Mouse (Mus musculus) kidney, adult 18-20 months (tissue): ENCODE data around the gene Hibch.
"Not testable (repeated sequence)": the region's sequence is repeated elsewhere in the genome, so short reads cannot be mapped to it uniquely, and the experiment has no call there.

Experiments
- DNase-seq: peaks from one replicate; pipeline ENCODE4 v3.0.0; 2021

Hibch gene

DNA sequence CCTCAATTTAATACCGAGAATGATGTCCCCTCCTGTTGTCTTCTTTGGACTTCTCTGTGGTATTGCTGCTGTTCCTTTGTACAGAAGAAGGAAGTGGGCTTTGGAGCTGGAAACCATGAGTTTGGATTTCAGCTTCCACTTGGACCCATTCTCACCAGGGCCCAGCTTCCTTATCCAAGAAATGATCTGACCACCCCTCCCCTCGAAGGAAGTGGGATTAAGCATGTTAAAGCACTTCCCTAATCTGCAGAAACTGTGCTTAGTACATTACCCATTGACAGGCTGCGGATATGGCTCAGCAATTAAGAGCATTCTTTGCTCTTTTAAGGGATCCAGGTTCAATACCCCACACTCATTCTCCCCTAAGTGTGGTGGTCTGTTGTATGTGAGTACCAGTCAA, 65.1 kb downstream of the Hibch start:
- DNase-seq: no peak

DNA sequence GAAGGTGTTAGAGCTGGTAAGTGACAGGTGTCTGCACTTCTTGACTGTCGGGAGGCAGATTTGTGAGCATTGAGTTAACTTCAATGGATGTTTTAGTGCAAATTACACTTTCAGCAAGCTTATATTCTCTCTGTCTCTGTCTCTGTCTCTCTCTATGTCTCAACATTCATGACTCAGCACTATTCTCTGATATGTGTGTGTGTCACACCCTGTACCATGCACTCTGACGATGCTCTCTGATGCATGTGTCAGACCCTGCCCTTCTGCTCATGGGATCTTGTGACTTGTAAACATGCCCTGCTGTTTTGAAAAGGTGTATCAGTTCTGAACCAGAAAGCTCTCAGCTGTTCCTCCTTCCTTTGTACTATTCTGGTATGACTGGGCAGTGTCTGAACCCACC, 71.9 kb downstream of the Hibch start:
- no peak for DNase-seq

DNA sequence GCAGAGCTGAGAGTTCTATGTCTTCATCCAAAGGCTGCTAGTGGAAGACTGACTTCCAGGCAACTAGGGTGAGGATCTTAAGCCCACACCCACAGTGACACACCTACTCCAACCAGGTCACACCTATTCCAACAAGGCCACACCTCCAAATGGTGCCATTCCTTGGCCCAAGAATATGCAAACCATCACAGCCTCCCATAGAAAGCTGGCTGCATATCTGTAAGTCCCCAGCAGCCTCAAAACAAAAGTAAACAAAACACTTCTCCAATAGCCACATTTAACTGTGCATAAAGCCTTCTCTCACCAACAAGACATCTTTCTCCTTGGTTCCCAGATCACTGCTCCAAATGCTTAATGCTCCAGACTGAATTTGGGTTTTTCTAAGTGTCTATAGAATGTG, 74.2 kb downstream of the Hibch start:
- DNase-seq: not testable (repeated sequence)

DNA sequence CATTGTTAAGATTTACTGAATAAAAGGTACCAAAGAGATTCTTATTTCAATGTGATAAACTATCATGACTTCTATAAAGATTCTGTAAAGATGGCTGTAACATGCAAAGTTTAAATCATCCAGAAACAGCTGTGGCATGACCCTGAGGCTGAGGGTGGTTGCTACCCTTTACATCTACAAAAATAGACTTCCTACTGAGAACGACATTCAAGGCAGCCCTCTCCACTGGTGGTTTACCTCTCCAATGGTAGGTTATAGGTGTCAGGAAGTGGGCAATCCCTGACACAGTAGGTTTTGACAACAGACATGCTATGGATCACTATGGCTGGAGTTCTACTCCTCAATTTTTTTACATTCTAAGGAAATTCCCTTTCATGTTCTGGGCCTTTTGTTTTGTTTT, 79.8 kb downstream of the Hibch start:
- DNase-seq: not testable (repeated sequence)

DNA sequence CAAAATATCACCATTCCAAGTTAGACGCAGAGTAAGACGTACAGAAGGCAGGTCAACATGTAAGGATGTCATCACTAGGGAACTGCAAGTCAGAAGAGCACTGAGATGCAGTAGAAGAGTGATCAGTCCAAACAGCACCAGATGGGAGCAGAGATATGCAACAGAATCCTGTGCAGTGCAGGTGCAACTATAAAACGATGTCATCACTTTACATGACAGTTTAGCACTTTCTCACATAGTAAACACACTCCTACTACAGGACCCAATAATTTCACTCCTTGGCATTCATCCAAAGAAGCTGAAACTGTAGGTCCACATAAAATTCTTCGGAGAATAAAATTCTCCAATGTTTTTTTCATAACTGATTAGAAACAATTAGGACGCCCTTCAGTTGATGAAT, 89.8 kb downstream of the Hibch start:
- DNase-seq: no peak

DNA sequence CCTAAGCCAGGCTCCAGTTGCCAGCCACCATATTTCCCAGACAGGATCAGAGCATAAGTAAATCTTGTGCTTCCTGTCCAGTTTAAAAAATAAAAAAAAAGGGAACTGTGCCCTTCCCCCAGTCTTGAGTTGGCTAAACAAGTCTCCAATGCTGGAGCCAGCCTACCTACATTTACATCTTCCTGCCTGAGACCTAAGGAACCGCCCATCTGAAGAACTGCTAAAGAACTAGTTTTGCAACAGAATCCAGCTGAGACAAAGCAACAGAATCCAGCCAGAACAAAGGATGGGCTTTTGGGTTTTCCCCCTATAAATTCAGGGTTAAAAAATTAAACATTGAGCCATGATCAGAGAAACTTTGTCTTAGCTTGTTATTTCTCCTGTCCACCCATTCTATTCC, 94.3 kb downstream of the Hibch start:
- DNase-seq: no peak

DNA sequence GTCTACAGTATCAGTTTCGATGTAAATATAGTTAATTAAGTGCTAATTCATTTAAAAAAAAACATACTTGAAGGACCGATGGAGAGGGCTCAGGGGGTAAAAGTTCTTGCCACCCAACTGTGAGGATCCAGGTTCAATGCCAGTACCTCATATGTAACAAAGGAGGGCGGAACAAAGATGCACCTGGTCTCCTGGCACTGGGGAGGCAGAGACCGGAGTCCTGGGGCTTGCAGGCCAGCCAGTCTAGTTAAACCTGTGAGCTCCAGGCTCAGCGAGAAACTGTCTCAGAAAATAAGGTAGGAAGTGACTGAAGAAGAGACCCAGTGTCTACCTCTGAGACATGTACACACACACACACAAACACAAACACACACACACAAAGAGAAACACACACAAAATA, 103.2 kb downstream of the Hibch start:
- DNase-seq: no peak

DNA sequence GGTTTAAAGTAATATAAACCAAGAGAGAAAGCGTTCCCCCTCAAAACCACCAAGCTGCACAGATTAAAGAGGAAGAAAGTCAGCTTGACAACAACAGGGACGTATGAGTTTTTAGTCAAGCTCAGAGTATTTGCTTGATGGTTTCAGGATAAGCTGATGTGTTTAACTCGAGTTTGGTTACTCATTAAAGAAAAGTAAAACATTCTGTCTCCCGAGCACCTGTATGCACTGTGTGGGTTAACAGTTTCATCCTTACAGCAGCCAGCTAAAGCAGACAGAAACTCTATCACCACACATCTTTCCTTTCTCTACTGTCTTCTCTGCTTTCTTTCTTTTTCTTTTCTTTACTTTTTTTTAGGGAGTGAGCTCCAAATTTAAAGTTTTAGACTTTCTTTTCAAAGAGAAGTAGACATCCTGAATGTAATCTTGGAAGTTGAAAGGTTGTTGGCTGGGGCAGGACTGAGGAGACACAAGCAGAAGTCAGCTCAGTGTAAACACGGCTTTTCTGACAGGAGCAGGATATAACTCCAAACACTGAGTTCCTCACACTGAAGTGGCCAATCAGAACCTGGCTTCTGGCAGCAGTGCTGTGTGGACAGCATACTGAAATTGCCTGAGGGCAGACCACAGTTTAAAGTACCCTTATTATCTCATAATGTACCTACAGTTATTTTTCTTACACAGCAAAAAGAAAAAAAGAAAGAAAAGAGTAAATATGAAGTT, 106.6 kb downstream of the Hibch start:
- DNase-seq: no peak

DNA sequence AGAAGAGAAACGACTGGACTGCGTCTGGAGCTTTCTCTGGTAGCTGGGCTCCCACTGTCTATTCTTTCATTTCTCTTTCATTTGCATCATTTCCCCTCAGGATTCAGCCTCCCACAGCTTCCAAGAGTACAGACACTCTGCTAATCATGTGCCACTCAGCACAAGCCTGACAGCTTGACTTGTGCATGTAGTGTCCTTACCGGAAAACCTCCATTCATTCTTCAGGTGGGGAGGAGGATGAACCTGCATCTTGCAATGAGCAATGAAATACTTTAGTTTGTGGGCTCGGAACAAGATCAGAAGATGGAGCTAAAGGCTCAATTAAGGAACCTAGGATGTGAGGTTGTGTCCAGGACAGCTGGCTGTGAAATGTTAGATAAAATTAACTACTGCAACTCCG, 107.4 kb downstream of the Hibch start:
- no peak for DNase-seq

DNA sequence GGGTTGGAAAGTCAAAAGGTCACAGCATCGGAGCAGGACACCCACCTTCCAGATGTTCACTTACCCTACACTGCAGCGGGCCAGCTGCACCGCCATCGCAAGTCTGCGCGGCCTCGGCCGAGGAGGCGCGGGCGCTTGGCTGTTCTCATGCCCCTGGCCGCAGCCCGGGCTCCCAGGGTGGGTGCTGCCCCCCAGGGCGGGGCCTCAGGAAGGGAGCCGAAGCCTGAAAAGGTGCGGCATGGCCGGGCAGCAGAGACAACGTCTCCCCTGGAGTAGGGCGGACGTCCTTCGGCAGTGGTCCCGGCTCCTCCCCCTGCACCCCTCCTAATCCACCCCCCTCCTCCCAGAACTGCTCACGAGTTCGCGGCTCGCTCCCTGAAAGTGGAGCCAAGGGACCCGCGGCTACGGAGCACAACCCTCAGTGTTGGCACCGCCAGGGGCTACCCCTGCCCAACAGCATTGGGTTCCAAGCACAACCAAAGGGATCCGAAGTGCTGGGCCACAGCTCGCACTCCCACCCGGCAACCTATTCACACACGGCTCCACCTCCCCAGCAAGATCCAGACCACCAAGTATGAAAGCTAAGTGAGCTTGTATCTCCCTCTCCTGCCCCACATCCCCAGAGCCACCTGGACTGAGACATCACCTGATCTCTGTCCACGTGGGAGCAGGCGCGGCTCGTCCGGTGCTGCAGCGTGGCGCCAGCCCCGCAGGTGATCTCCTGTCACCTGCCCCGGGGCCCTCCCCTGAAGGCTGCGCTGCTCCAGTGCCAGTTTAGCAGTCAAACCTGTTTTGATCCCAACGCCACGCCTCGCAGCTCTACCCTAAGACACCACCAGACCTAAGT, 108.0 kb downstream of the Hibch start:
- DNase-seq: peak; percentile 34

DNA sequence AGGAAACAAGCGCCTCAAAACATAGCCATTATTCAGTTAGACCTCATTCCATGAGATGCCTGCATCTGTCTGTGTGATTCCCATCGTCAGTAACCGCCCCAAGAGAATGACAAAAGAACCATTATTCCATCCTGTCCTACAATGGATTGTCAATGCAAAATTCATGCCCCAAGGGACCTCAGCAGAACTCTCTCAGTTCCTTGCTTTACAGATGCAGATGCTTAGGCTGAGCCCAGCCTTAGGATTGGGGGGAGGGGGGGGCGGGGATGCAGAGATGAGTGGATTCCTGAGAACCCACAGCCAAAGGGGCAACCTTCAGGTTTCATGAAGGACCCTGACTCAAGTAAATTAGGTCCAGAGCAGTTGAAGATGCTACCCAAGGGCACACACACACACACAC, 108.8 kb downstream of the Hibch start:
- DNase-seq: no peak

DNA sequence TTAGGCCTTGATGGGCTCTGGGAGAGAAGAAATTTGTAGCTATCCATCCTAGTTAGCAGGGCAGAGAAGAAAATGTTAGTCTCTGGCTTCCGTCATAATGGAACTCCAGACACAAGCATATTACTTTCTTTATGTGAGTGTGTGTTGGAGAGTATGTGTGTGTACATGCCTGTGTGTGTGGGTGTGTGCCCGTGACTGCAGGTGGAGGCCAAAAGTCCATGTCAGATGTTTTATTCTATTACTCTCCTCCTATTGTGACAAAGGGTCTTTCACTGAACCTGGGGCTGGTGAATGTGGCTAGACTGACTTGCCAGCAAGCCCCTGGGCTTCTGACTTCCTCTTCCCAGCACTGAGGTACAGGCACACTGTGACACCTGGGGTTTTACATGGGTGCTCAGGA, 109.7 kb downstream of the Hibch start:
- DNase-seq: no peak

DNA sequence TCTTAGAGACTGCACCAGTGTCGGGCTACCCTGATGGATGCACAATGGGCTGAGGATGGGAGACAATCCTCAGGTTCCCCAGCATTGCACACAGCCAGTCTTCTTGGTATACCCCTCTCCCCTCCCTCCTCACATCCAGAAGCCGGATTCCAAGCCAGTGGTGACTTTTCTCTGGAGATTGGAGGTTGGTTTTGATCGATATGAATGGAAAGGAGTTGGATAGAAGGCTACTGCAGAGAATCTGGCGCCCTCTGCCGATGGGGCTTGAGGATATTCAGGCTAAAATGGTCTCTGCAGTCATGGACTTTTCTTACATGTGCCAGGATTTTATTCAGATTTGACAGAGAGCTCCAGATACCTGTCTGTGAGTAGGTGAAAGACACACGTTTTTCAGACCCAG, 110.4 kb downstream of the Hibch start:
- peak; percentile 47 for DNase-seq

DNA sequence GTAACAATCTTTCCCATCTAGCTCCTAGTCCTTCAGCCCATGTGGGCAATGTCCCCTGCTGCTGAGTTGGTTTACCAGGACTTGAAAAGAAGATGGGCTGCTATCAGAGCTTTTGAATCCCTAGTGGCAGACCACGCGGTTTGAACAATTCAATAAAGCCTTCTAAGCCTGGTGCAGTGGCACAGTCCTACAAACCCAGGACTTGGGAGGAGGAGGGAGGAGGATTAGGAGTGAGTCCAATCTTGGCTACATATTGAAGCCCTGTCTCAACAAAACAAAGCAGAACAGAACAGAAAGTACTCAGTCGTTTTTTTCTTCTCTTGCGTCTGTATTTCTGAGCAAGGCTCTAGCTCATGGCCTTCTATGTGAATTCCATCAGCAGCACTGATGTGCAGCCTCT, 112.0 kb downstream of the Hibch start:
- no peak for DNase-seq

DNA sequence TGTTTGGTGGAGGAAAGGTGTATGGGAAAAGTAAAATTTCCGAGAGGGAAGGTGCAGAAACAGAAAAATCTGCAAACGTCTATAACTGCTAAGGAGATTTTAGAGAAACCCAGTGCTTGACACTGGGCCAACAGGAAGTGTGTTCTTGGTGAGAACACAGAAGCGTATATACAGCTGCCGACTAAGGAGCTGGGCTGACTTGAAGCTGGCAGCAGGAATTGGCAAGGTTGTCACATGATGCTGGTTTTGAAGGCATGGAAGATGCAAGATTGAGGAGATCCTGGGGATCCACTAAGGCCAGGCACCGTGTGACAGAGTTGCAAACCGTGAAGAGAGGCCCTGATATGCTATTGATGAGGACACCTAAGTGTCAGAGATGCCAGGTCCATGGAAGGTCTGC, 115.5 kb downstream of the Hibch start:
- DNase-seq: no peak

DNA sequence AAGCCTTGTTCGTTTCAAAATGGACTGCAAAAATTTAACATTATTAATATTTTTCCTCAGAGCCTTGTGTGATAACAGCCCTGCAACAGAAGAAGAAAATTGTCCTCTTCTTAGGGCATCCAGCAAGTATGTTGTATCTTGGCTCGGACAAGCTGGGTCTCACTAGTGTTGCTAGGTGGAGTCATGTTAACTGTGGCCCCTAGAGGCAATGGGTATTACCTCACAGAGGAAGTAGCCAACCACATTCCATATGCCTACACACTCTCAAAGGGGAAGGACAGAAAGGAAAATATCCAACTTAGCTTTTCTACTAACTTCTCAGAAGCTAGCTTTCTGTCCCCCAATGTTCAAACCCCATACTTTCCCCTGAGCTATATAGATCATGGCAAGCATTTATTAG, 118.4 kb downstream of the Hibch start:
- no peak for DNase-seq

DNA sequence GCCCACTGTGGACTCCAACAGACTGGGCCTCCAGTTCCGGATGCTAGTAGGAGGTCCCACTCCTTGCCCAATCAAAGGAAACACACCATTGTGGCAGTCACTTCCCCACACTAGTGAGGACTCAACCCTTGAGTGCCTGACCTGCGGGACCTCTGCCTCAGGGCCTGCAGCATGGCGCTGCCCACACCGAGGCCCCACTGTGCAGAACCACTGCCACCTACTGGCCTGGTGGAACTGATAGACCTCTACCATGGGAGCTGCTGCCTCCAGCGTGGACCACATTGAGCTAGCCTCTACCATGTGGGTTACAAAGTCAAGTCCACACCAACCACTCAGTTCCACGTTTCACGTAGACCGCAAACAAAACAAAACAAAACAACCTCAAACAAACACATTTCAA, 119.9 kb downstream of the Hibch start:
- DNase-seq: no peak
